Mouse (Mus musculus): Measurements from ENCODE around the gene Rsph14. TPM values are rescaled to one million over a fixed set of nuclear protein-coding genes. Genes with fewer than 3 reads are reported as not detected.

Rsph14 gene
- polyA plus RNA-seq, 1 experiment from 2014 or later, result not detected

GRCm38 (mm10) chr10:75020271-75020670 is 12.1 kb downstream of the Rsph14 start:
- Histone ChIP-seq H3K9ac (ENCODE audit: low read depth, low read length) (no peak overlapping the region), H3K27ac (ENCODE audit: low read length) (no peak overlapping the region), H3K4me1 (ENCODE audit: control insufficient read depth, low read depth, low read length) (no peaks in the 10 kb centered on the region)

GRCm38 (mm10) chr10:75016481-75016880 is 15.9 kb downstream of the Rsph14 start:
- H3K4me1 ChIP-seq (ENCODE audit: control insufficient read depth, low read depth, low read length), result no peaks in the 10 kb centered on the region
- H3K27ac ChIP-seq (ENCODE audit: low read length), result no peak overlapping the region
- no peak overlapping the region for H3K4me3 ChIP-seq (ENCODE audit: low read depth, low read length)
- no peak overlapping the region for H3K9ac ChIP-seq (ENCODE audit: low read depth, low read length)
- ATAC-seq (ENCODE audit: low read depth), result no peak
- no peaks in the 10 kb centered on the region for H3K9me3 ChIP-seq (replicated peaks; ENCODE audit: control insufficient read depth, low read length)
- H3K4me2 ChIP-seq (ENCODE audit: low read depth, low read length), result no peak overlapping the region
- H3K36me3 ChIP-seq (ENCODE audit: control insufficient read depth, insufficient read depth), result no peaks in the 10 kb centered on the region
- H3K27me3 ChIP-seq (ENCODE audit: control insufficient read depth, insufficient read depth, low read depth, low read length), result no peaks in the 10 kb centered on the region
- 67% methylated on average over 4 of the region's 4 CpGs for WGBS (ENCODE audit: insufficient replicate concordance)

More at GRCm38 (mm10) chr10:75020271-75020670, 12.1 kb downstream of the Rsph14 start:
- Histone ChIP-seq H3K27me3 (ENCODE audit: control insufficient read depth, insufficient read depth, low read depth, low read length) (no peaks in the 10 kb centered on the region), H3K9me3 (replicated peaks; ENCODE audit: control insufficient read depth, low read length) (no peaks in the 10 kb centered on the region), H3K4me3 (ENCODE audit: low read depth, low read length) (no peak overlapping the region), H3K4me2 (ENCODE audit: low read depth, low read length) (no peak overlapping the region), H3K36me3 (ENCODE audit: control insufficient read depth, insufficient read depth) (no peaks in the 10 kb centered on the region)
- no peak for ATAC-seq (ENCODE audit: low read depth)
- WGBS (ENCODE audit: insufficient replicate concordance), result 66% methylated on average over 2 of the region's 2 CpGs

DNA sequence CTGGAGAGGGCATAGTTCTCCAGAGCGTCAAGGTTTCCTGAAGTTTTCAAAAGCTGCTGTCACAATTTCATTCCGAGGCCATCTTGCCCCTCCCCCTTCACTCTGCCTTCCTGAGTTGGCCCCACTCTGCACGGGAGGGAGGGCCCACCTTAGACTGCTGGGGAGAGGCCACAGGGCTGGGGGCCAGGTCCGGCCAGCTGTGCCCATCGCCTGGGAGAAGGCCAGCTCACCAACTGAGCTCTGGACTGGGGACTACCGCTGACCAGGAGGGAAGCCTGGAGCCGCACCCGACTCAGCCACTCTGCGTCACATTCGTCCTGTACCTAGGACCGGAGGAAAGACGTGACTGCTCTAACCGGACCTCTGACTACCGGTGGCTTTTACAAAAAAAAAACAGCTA is 16.9 kb downstream of the Rsph14 start:
- no peaks in the 10 kb centered on the region for H3K36me3 ChIP-seq (ENCODE audit: control insufficient read depth, insufficient read depth)
- H3K4me3 ChIP-seq (ENCODE audit: low read depth, low read length), result no peak overlapping the region
- H3K27ac ChIP-seq (ENCODE audit: low read length), result no peak overlapping the region
- no peaks in the 10 kb centered on the region for H3K4me1 ChIP-seq (ENCODE audit: control insufficient read depth, low read depth, low read length)
- no peak for ATAC-seq (ENCODE audit: low read depth)
- H3K4me2 ChIP-seq (ENCODE audit: low read depth, low read length), result no peak overlapping the region
- no peaks in the 10 kb centered on the region for H3K27me3 ChIP-seq (ENCODE audit: control insufficient read depth, insufficient read depth, low read depth, low read length)
- no peaks in the 10 kb centered on the region for H3K9me3 ChIP-seq (replicated peaks; ENCODE audit: control insufficient read depth, low read length)
- 68% methylated on average over 14 of the region's 14 CpGs for WGBS (ENCODE audit: insufficient replicate concordance)
- H3K9ac ChIP-seq (ENCODE audit: low read depth, low read length), result no peak overlapping the region

- WGBS (ENCODE audit: insufficient replicate concordance), result 80% methylated on average over 15 of the region's 15 CpGs
- no peak overlapping the region for H3K4me3 ChIP-seq (ENCODE audit: low read depth, low read length)
- no peak overlapping the region for H3K9ac ChIP-seq (ENCODE audit: low read depth, low read length)
- H3K9me3 ChIP-seq (replicated peaks; ENCODE audit: control insufficient read depth, low read length), result no peaks in the 10 kb centered on the region
- H3K4me2 ChIP-seq (ENCODE audit: low read depth, low read length), result no peak overlapping the region
- no peak for ATAC-seq (ENCODE audit: low read depth)
- H3K36me3 ChIP-seq (ENCODE audit: control insufficient read depth, insufficient read depth), result no peaks in the 10 kb centered on the region
- no peaks in the 10 kb centered on the region for H3K27me3 ChIP-seq (ENCODE audit: control insufficient read depth, insufficient read depth, low read depth, low read length)
- no peak overlapping the region for H3K27ac ChIP-seq (ENCODE audit: low read length)
- H3K4me1 ChIP-seq (ENCODE audit: control insufficient read depth, low read depth, low read length), result no peaks in the 10 kb centered on the region
Measured at GRCm38 (mm10) chr10:75010704-75011103, 21.7 kb downstream of the Rsph14 start.

- Histone ChIP-seq H3K27ac (ENCODE audit: low read length) (no peak overlapping the region), H3K27me3 (ENCODE audit: control insufficient read depth, insufficient read depth, low read depth, low read length) (no peaks in the 10 kb centered on the region), H3K9ac (ENCODE audit: low read depth, low read length) (no peak overlapping the region), H3K4me2 (ENCODE audit: low read depth, low read length) (no peak overlapping the region), H3K4me1 (ENCODE audit: control insufficient read depth, low read depth, low read length) (no peaks in the 10 kb centered on the region; the same call in 1 of the 2 replicates), H3K36me3 (ENCODE audit: control insufficient read depth, insufficient read depth) (no peaks in the 10 kb centered on the region), H3K9me3 (replicated peaks; ENCODE audit: control insufficient read depth, low read length) (no peaks in the 10 kb centered on the region), H3K4me3 (ENCODE audit: low read depth, low read length) (no peak overlapping the region)
- 65% methylated on average over 8 of the region's 8 CpGs for WGBS (ENCODE audit: insufficient replicate concordance)
- no peak for ATAC-seq (ENCODE audit: low read depth)
Measured at GRCm38 (mm10) chr10:75006889-75007662, 25.3 kb downstream of the Rsph14 start.

- H3K4me2 ChIP-seq (ENCODE audit: low read depth, low read length), result no peak overlapping the region
- H3K27me3 ChIP-seq (ENCODE audit: control insufficient read depth, insufficient read depth, low read depth, low read length), result no peaks in the 10 kb centered on the region
- WGBS (ENCODE audit: insufficient replicate concordance), result 31% methylated on average over 3 of the region's 3 CpGs
- 0 out of 2 replicates have a peak, but pooled peaks have one; percentile 21 for ATAC-seq (ENCODE audit: low read depth)
- no peak overlapping the region for H3K27ac ChIP-seq (ENCODE audit: low read length)
- H3K36me3 ChIP-seq (ENCODE audit: control insufficient read depth, insufficient read depth), result no peaks in the 10 kb centered on the region
- no peaks in the 10 kb centered on the region for H3K9me3 ChIP-seq (replicated peaks; ENCODE audit: control insufficient read depth, low read length)
- H3K9ac ChIP-seq (ENCODE audit: low read depth, low read length), result no peak overlapping the region
- H3K4me3 ChIP-seq (ENCODE audit: low read depth, low read length), result no peak overlapping the region
- H3K4me1 ChIP-seq (ENCODE audit: control insufficient read depth, low read depth, low read length), result no peaks in the 10 kb centered on the region; the same call in 1 of the 2 replicates
Measured at GRCm38 (mm10) chr10:75004067-75004466, 28.3 kb downstream of the Rsph14 start.

DNA sequence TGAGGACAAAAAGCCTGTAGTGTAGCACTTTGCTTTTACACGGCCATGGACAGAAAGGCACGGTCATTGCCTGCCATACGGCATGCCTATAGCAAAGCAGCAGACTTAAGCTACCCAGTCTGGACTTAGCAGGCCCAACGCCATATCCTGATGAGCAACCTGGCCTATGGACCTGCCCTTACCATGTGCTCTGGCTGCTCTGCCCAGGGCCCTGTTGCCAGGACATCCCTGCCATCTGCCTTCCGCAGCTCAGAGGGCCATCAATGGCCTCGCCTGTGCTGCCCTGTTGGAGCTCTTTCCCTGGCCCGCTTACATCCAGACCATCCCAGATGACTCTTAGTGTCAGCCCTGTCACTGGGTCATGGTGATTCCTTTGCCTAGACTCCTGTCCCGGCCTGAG is 31.0 kb downstream of the Rsph14 start:
- no peak overlapping the region for H3K9ac ChIP-seq (ENCODE audit: low read depth, low read length)
- H3K27me3 ChIP-seq (ENCODE audit: control insufficient read depth, insufficient read depth, low read depth, low read length), result no peaks in the 10 kb centered on the region
- no peaks in the 10 kb centered on the region for H3K36me3 ChIP-seq (ENCODE audit: control insufficient read depth, insufficient read depth)
- no peaks in the 10 kb centered on the region; the same call in 1 of the 2 replicates for H3K4me1 ChIP-seq (ENCODE audit: control insufficient read depth, low read depth, low read length)
- no peak overlapping the region for H3K4me3 ChIP-seq (ENCODE audit: low read depth, low read length)
- no peak for ATAC-seq (ENCODE audit: low read depth)
- no peak overlapping the region for H3K4me2 ChIP-seq (ENCODE audit: low read depth, low read length)
- 71% methylated on average over 8 of the region's 8 CpGs for WGBS (ENCODE audit: insufficient replicate concordance)
- no peaks in the 10 kb centered on the region for H3K9me3 ChIP-seq (replicated peaks; ENCODE audit: control insufficient read depth, low read length)
- H3K27ac ChIP-seq (ENCODE audit: low read length), result no peak overlapping the region

DNA sequence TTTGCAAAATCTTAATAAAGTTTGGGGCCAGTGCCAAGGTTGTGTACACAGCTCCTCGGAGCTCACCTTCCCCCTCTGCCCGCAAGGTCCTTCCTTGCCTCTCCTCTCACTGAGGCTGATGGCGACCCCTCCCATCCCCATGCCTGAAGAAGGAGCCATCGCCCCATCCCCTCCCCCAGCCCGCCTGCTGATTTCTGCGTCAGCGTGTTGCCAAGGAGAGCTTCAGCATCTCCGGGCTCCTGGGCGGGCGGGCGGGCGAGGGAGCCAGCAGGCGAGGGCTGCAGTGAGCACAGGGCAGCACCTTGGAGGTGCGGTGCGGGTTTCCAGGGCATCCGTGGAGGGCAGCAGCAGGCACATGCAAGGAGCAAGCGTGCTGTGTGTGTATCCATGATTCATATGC is 37.0 kb downstream of the Rsph14 start:
- Histone ChIP-seq H3K4me3 (ENCODE audit: low read depth, low read length) (no peak overlapping the region), H3K9ac (ENCODE audit: low read depth, low read length) (no peak overlapping the region), H3K36me3 (ENCODE audit: control insufficient read depth, insufficient read depth) (no peaks in the 10 kb centered on the region), H3K4me2 (ENCODE audit: low read depth, low read length) (no peak overlapping the region), H3K27ac (ENCODE audit: low read length) (no peak overlapping the region), H3K9me3 (replicated peaks; ENCODE audit: control insufficient read depth, low read length) (no peaks in the 10 kb centered on the region), H3K4me1 (ENCODE audit: control insufficient read depth, low read depth, low read length) (no peaks in the 10 kb centered on the region), H3K27me3 (ENCODE audit: control insufficient read depth, insufficient read depth, low read depth, low read length) (no peaks in the 10 kb centered on the region; the same call in 1 of the 2 replicates)
- ATAC-seq (ENCODE audit: low read depth), result no peak
- 17% methylated on average over 17 of the region's 17 CpGs for WGBS (ENCODE audit: insufficient replicate concordance)

DNA sequence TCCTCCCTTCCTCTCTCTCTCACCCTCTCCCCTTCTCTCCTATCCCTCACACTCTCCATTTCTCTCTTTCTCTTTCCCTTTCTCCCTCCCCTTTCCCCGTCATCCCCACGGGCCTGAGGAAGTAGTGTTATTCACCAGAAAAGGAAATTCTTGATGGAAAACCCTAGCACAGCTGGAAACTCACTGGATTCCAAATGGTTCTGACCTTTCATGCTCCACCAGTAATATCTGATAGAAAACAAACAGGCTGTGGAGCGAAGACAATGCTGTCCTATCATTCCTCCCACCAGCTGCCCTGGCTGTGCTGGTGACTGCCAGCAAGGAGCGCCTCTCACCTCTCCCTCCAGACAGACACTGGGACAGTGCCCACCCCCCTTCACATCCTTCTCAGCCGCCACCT is 37.5 kb downstream of the Rsph14 start:
- 26% methylated on average over 5 of the region's 5 CpGs for WGBS (ENCODE audit: insufficient replicate concordance)
- Histone ChIP-seq H3K27me3 (ENCODE audit: control insufficient read depth, insufficient read depth, low read depth, low read length) (no peaks in the 10 kb centered on the region; the same call in 1 of the 2 replicates), H3K9me3 (replicated peaks; ENCODE audit: control insufficient read depth, low read length) (no peaks in the 10 kb centered on the region), H3K4me2 (ENCODE audit: low read depth, low read length) (no peak overlapping the region), H3K36me3 (ENCODE audit: control insufficient read depth, insufficient read depth) (no peaks in the 10 kb centered on the region), H3K4me1 (ENCODE audit: control insufficient read depth, low read depth, low read length) (no peaks in the 10 kb centered on the region), H3K4me3 (ENCODE audit: low read depth, low read length) (no peak overlapping the region), H3K27ac (ENCODE audit: low read length) (no peak overlapping the region), H3K9ac (ENCODE audit: low read depth, low read length) (no peak overlapping the region)
- ATAC-seq (ENCODE audit: low read depth), result no peak

All from liver, embryonic 16.5 days (tissue).